Mouse (Mus musculus): ENCODE measurements around the gene Tmem165. TPM values are rescaled to one million over a fixed set of nuclear protein-coding genes. Genes with fewer than 3 reads are reported as not detected.
A peak's percentile ranks its signal among the peaks of the same experiment; 100 is the strongest.

Gene Tmem165
- polyA plus RNA-seq, 1 experiment, result 49.4 TPM

GRCm38 (mm10) chr5:76164827-76165226, 18.9 kb upstream of the Tmem165 start:
- no peak for DNase-seq (ENCODE audit: low read depth, low spot score)
- 81% methylated on average over 7 of the region's 7 CpGs for WGBS

GRCm38 (mm10) chr5:76170522-76170921, 13.2 kb upstream of the Tmem165 start:
- WGBS, result 79% methylated on average over 4 of the region's 4 CpGs
- no peak for DNase-seq (ENCODE audit: low read depth, low spot score)

GRCm38 (mm10) chr5:76171039-76171438, 12.6 kb upstream of the Tmem165 start:
- no peak for DNase-seq (ENCODE audit: low read depth, low spot score)

GRCm38 (mm10) chr5:76175051-76175450, 8.6 kb upstream of the Tmem165 start:
- DNase-seq (ENCODE audit: low read depth, low spot score), result no peak
- 87% methylated on average over 4 of the region's 4 CpGs for WGBS

- 51% methylated on average over 3 of the region's 3 CpGs for WGBS
- DNase-seq (ENCODE audit: low read depth, low spot score), result no peak
Measured at GRCm38 (mm10) chr5:76176411-76176810, 7.3 kb upstream of the Tmem165 start.

GRCm38 (mm10) chr5:76176841-76177240, 6.8 kb upstream of the Tmem165 start:
- WGBS, result 67% methylated on average over 11 of the region's 11 CpGs

GRCm38 (mm10) chr5:76177664-76178063, 6.0 kb upstream of the Tmem165 start:
- 35% methylated on average over 7 of the region's 7 CpGs for WGBS

More at GRCm38 (mm10) chr5:76176841-76177240, 6.8 kb upstream of the Tmem165 start:
- no peak for DNase-seq (ENCODE audit: low read depth, low spot score)

GRCm38 (mm10) chr5:76179171-76179570, 4.5 kb upstream of the Tmem165 start:
- no peak for DNase-seq (ENCODE audit: low read depth, low spot score)
- 93% methylated on average over 5 of the region's 5 CpGs for WGBS

More at GRCm38 (mm10) chr5:76177664-76178063, 6.0 kb upstream of the Tmem165 start:
- DNase-seq (ENCODE audit: low read depth, low spot score), result peak; percentile 38

GRCm38 (mm10) chr5:76179791-76180190, 3.9 kb upstream of the Tmem165 start:
- WGBS, result 93% methylated on average over 5 of the region's 5 CpGs
- DNase-seq (ENCODE audit: low read depth, low spot score), result no peak

GRCm38 (mm10) chr5:76182326-76182725, 1.4 kb upstream of the Tmem165 start:
- 71% methylated on average over 3 of the region's 3 CpGs for WGBS
- DNase-seq (ENCODE audit: low read depth, low spot score), result no peak

- 37% methylated on average over 17 of the region's 17 CpGs for WGBS
- DNase-seq (ENCODE audit: low read depth, low spot score), result no peak
Measured at GRCm38 (mm10) chr5:76183043-76183749, 484 bp upstream of the Tmem165 start.

- DNase-seq (ENCODE audit: low read depth, low spot score), result no peak
- whole genome bisulfite sequencing, result 4% methylated on average over 38 of the region's 38 CpGs
Measured at GRCm38 (mm10) chr5:76184286-76185080, 803 bp downstream of the Tmem165 start.

- no peak for DNase-seq (ENCODE audit: low read depth, low spot score)
- 91% methylated on average over 5 of the region's 5 CpGs for WGBS
Measured at GRCm38 (mm10) chr5:76187885-76188284, 4.2 kb downstream of the Tmem165 start.

GRCm38 (mm10) chr5:76190609-76191008, 6.9 kb downstream of the Tmem165 start:
- 79% methylated on average over 4 of the region's 4 CpGs for WGBS
- no peak for DNase-seq (ENCODE audit: low read depth, low spot score)

GRCm38 (mm10) chr5:76193075-76193474, 9.4 kb downstream of the Tmem165 start:
- no peak for DNase-seq (ENCODE audit: low read depth, low spot score)

- whole genome bisulfite sequencing, result 58% methylated on average over 6 of the region's 6 CpGs
- no peak for DNase-seq (ENCODE audit: low read depth, low spot score)
Measured at GRCm38 (mm10) chr5:76194377-76194945, 10.8 kb downstream of the Tmem165 start.

- DNase-seq (ENCODE audit: low read depth, low spot score), result no peak
- 94% methylated on average over 13 of the region's 13 CpGs for WGBS
Measured at GRCm38 (mm10) chr5:76199346-76199745, 15.7 kb downstream of the Tmem165 start.

- WGBS, result 77% methylated on average over 3 of the region's 3 CpGs
- no peak for DNase-seq (ENCODE audit: low read depth, low spot score)
Measured at GRCm38 (mm10) chr5:76203171-76203570, 19.5 kb downstream of the Tmem165 start.

GRCm38 (mm10) chr5:76205886-76206285, 22.2 kb downstream of the Tmem165 start:
- DNase-seq (ENCODE audit: low read depth, low spot score), result no peak

GRCm38 (mm10) chr5:76208066-76208465, 24.4 kb downstream of the Tmem165 start:
- WGBS, result 91% methylated on average over 5 of the region's 5 CpGs
- no peak for DNase-seq (ENCODE audit: low read depth, low spot score)

More at GRCm38 (mm10) chr5:76205886-76206285, 22.2 kb downstream of the Tmem165 start:
- WGBS, result 88% methylated on average over 2 of the region's 2 CpGs

- 77% methylated on average over 6 of the region's 6 CpGs for WGBS
- DNase-seq (ENCODE audit: low read depth, low spot score), result no peak
Measured at GRCm38 (mm10) chr5:76216691-76217090, 33.0 kb downstream of the Tmem165 start.

Data from large intestine, adult 2 months (tissue).